Mouse (Mus musculus) limb, embryonic 13.5 days (tissue): ENCODE data around the gene Naa16. TPM values are rescaled to one million over a fixed set of nuclear protein-coding genes. Genes with fewer than 3 reads are reported as not detected.

Experiments used
- ATAC-seq: fragments of 200-750 bp; cut with Nextera tagmentation; 2 replicates; pipeline ENCODE4 v1.8.0; 2017; ENCODE audit warnings: low read depth, moderate number of reproducible peaks, moderate TSS enrichment; ENCODE audit not compliant: low FRiP score
- H3K27ac ChIP-seq: fragments of 300-500 bp; sonication (generic); 2 replicates; pipeline ENCODE4 v1.5.1; 2015; ENCODE audit warnings: inconsistent platforms, mild to moderate bottlenecking, moderate library complexity
- H3K27me3 ChIP-seq: fragments of 300-500 bp; sonication (generic); 2 replicates; pipeline ENCODE4 v1.6.1; 2015; ENCODE audit warnings: mild to moderate bottlenecking, inconsistent platforms
- H3K36me3 ChIP-seq: fragments of 300-500 bp; sonication (generic); 2 replicates; pipeline ENCODE4 v1.6.1; 2015; ENCODE audit warnings: inconsistent platforms, mild to moderate bottlenecking, moderate library complexity
- H3K4me1 ChIP-seq: fragments of 300-500 bp; sonication (generic); 2 replicates; pipeline ENCODE4 v1.6.1; 2015; ENCODE audit warnings: inconsistent platforms
- H3K4me2 ChIP-seq: fragments of 300-500 bp; sonication (generic); replicated peaks from 2 replicates; pipeline ENCODE4 v1.6.1; 2015; ENCODE audit warnings: inconsistent platforms, mild to moderate bottlenecking, moderate library complexity
- H3K4me3 ChIP-seq: fragments of 300-500 bp; sonication (generic); 2 replicates; pipeline ENCODE4 v1.5.1; 2015; ENCODE audit warnings: moderate library complexity, mild to moderate bottlenecking, inconsistent platforms
- H3K9ac ChIP-seq: fragments of 300-500 bp; sonication (generic); 2 replicates; pipeline ENCODE4 v1.6.1; 2015; ENCODE audit warnings: mild to moderate bottlenecking, inconsistent platforms
- H3K9me3 ChIP-seq: fragments of 300-500 bp; sonication (generic); 2 replicates; pipeline ENCODE4 v1.6.1; 2016; ENCODE audit warnings: inconsistent platforms
- WGBS: fragments of 180-500 bp; shearing (Covaris S2); methylation state at CpG from one replicate; pipeline ENCODE4 v1.1.7; 2015; 5-methylcytosine and 5-hydroxymethylcytosine counted together
- polyA plus RNA-seq: library from polyadenylated mRNA; unstranded; fragments of >200 nt; fragmentation: Nextera tagmentation; extraction: Ambion mirVana; gene quantifications from 2 replicates; pipeline ENCODE4 v1.2.1, GENCODE M21; 2015

The Naa16 gene
- polyA plus RNA-seq, 1 experiment from 2014 or later, result 48.2 TPM

DNA sequence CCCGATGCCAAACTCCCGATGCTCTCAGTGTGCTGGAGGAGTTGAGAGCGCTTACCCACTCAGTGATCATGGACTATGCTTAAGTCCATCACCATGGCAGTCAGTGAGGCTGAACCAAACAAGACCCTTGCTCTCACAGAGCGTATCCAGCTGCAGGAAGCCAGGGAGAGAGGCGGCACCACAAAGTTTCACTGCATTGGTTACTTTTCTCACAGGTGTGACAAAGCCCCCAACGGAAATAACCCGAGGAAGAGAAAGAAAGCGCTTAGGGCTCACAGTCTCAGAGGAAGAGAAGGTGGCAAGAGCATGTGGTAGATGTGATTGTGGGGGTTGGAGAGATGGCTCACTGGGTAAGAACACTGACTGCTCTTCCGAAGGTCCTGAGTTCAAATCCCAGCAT lies 110.1 kb downstream of the Naa16 start:
- H3K9ac ChIP-seq, result no peak overlapping the region
- 88% methylated on average over 9 of the region's 9 CpGs for WGBS
- H3K27ac ChIP-seq, result no peak overlapping the region
- H3K4me1 ChIP-seq, result no peaks in the 10 kb centered on the region
- no peak for ATAC-seq
- H3K4me3 ChIP-seq, result no peak overlapping the region
- no peaks in the 10 kb centered on the region for H3K36me3 ChIP-seq
- no peaks in the 10 kb centered on the region for H3K27me3 ChIP-seq
- H3K4me2 ChIP-seq, result no peak overlapping the region
- H3K9me3 ChIP-seq, result no peaks in the 10 kb centered on the region

DNA sequence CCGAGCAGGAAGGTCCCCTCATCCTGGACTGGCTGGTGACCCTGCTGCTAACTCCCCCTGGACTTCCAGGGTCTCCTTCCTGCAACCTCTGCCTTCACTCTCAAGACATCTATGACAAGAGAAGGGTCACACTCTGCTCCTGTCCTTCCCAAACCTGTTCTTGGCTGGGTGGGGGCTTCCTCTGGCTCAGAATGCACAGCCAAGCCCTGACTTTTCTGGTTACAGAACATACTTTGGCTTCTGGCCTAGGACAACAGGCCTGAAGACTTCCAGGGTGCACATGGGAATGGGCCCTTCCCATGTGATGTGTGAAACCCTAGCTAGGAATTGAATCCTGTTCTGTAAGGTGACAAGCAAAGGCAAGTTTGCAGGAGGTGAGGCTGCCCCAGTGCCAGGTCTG lies 111.1 kb downstream of the Naa16 start:
- Histone ChIP-seq H3K4me3 (no peak overlapping the region), H3K27me3 (no peaks in the 10 kb centered on the region), H3K4me1 (no peaks in the 10 kb centered on the region), H3K9me3 (no peaks in the 10 kb centered on the region), H3K9ac (no peak overlapping the region), H3K4me2 (no peak overlapping the region), H3K36me3 (no peaks in the 10 kb centered on the region), H3K27ac (no peak overlapping the region)
- 52% methylated on average over 1 of the region's 1 CpGs for WGBS
- ATAC-seq, result no peak

DNA sequence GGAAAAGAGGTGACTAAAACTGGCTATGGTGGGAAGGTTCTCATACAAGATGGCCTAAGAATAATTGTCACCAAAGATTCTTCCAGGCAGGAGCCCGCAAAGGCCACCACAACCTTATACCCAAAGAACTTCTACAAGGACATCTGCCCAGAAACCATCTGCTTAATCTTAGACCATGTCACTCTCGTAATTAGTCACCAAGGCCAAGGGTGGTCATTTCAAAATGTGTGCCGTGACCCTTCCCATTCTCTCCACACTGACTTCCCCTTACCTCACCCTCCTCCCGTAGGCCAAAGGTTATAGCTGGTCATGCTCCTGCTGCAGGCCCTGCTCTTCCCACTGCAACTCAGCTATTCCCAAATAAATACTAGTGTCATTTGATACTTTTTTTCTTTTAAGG lies 111.7 kb downstream of the Naa16 start:
- H3K4me1 ChIP-seq, result no peaks in the 10 kb centered on the region
- WGBS, result 78% methylated on average over 4 of the region's 4 CpGs
- no peaks in the 10 kb centered on the region for H3K9me3 ChIP-seq
- H3K27ac ChIP-seq, result no peak overlapping the region
- no peak overlapping the region for H3K4me2 ChIP-seq
- no peak overlapping the region for H3K4me3 ChIP-seq
- no peaks in the 10 kb centered on the region for H3K27me3 ChIP-seq
- no peak overlapping the region for H3K9ac ChIP-seq
- ATAC-seq, result no peak
- H3K36me3 ChIP-seq, result no peaks in the 10 kb centered on the region

DNA sequence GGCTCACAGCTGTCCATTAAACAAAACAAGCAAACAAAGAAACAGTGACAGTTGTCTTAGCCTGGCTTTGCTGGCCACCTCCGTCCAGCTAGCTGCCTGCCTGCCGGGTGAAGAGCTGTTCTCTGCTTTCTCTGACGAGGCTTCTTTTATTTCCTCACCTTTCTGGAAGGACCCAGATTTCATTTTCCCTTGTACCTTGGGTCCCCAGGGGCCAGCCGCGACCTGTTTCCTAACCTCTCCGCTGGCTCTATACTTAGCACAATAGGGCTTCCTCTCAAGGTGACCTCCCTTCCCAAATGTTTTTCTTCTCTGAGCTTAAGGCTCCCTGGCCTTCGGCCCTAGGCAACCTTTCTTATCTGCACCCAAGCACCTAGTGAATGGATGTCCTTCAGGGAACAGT lies 112.7 kb downstream of the Naa16 start:
- Histone ChIP-seq H3K4me3 (no peak overlapping the region), H3K27ac (no peak overlapping the region), H3K9me3 (no peaks in the 10 kb centered on the region), H3K27me3 (no peaks in the 10 kb centered on the region), H3K4me2 (no peak overlapping the region), H3K9ac (no peak overlapping the region), H3K36me3 (no peaks in the 10 kb centered on the region), H3K4me1 (peaks cover 6% of the 10 kb centered on the region; the same call in 1 of the 2 replicates)
- no peak for ATAC-seq
- WGBS, result 64% methylated on average over 7 of the region's 7 CpGs

DNA sequence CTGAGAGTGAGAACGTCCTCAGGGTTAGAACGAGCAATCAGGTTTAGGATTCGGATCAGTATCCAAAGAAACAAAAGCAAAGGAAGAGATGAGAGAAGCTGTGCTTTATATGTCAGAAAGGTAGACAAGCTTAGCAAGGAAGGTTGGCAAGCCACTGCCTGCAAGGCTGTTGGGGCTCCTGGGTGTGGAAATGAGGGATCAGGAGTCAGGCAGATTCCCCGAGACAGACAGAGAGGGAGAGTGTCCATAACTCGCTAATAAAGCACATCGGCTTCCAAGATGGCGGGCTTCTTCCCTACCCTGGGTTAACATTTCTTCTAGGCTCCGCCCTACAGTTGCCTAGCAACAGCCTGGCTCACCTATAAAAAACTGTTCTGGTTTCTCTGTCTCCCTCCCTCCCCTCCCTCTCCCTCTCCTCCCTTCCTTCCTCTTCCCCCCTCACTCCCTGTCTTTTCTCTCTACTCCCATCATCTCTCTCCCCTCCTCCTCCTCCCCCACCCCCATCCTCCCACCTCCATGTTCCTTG lies 114.6 kb downstream of the Naa16 start:
- WGBS, result 78% methylated on average over 8 of the region's 8 CpGs
- Histone ChIP-seq H3K9ac (no peak overlapping the region), H3K9me3 (peaks cover 3% of the 10 kb centered on the region; the same call in 1 of the 2 replicates), H3K36me3 (no peaks in the 10 kb centered on the region), H3K27ac (no peak overlapping the region), H3K4me1 (peaks cover 10% of the 10 kb centered on the region; the same call in 1 of the 2 replicates), H3K27me3 (no peaks in the 10 kb centered on the region), H3K4me3 (no peak overlapping the region), H3K4me2 (no peak overlapping the region)
- ATAC-seq, result no peak

DNA sequence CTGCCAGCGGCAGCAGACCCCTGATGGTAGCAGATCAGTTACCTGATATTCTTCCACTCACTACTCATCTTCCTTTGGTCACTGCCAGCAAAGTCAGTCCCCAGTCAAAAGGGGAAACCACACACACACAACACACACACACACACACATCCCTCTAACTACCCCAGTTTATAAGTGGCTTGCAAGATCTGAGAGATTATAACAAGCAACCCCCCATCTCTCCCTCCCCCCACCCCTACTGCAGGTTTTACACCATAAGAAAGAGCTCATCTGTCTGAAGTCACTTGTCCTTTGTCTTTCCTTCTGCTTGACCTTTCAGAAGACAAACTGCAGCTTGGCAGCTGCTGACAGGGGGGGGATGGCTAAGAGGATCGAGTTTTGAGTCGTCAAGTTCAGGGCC lies 115.1 kb downstream of the Naa16 start:
- H3K9ac ChIP-seq, result no peak overlapping the region
- no peak overlapping the region for H3K4me3 ChIP-seq
- 52% methylated on average over 3 of the region's 3 CpGs for whole genome bisulfite sequencing

More for the DNA sequence above, 115.1 kb downstream of the Naa16 start:
- Histone ChIP-seq H3K27me3 (no peaks in the 10 kb centered on the region), H3K27ac (no peak overlapping the region), H3K4me1 (peaks cover 10% of the 10 kb centered on the region; the same call in 1 of the 2 replicates), H3K36me3 (no peaks in the 10 kb centered on the region), H3K9me3 (peaks cover 3% of the 10 kb centered on the region; the same call in 1 of the 2 replicates), H3K4me2 (no peak overlapping the region)
- no peak for ATAC-seq

Other genes starting within 250 kb of the Naa16 start
- not detected in 2 replicates for gene Zfp957, start 143.4 kb downstream of the Naa16 start, polyA plus RNA-seq
- gene Rgcc, start 89.1 kb downstream of the Naa16 start, polyA plus RNA-seq, result 58.6 and 58.7 TPM in 2 replicates
- gene Mtrf1, start 7.0 kb upstream of the Naa16 start, polyA plus RNA-seq, result 10.3 and 10.4 TPM in 2 replicates
- 12.3 and 15.2 TPM in 2 replicates for gene Kbtbd7, start 35.7 kb upstream of the Naa16 start, polyA plus RNA-seq
- 3.4 and 3.7 TPM in 2 replicates for gene Kbtbd6, start 61.1 kb upstream of the Naa16 start, polyA plus RNA-seq
- 9.2 and 9.9 TPM in 2 replicates for gene Elf1, start 90.4 kb upstream of the Naa16 start, polyA plus RNA-seq
- 48.5 and 49.5 TPM in 2 replicates for gene Wbp4, start 90.7 kb upstream of the Naa16 start, polyA plus RNA-seq
- gene Sugt1, start 196.9 kb upstream of the Naa16 start, polyA plus RNA-seq, result 139 and 148 TPM in 2 replicates